In genomic region chr10:10947531-10947930, GRCm38 (mm10) we compare ENCODE assay signal across 21 mouse cellular contexts.
DNase-seq lines count a peak whose midpoint lies in the region; ATAC-seq lines count a peak whose summit lies in the region.
"Had no signal": no experiment of that assay in that cellular context is flagged by ENCODE, and none has a peak within 500 bp of the region (broad histone marks: within the 10 kb centered on the region; RNA-seq: fewer than 3 reads in every experiment).

No protein-coding gene starts in this region.

- DNase-seq in frontal cortex, postnatal 36 days (ENCODE audit: low spot score in 2 of 2), result no peak
- DNase-seq in layer of hippocampus, adult 9-11 months, result peak; percentile 51
- no peak for DNase-seq in layer of hippocampus, postnatal 14 days (ENCODE audit: low spot score in 2 of 2)
- peak; percentile 66 for DNase-seq in brain, adult 2 months (ENCODE audit: low read depth, low spot score)
- DNase-seq: adrenal gland, adult 8-10 months; adrenal gland, postnatal 14 days; adrenal gland, postnatal 36 days; B cell, adult 2 months; cerebellum, adult 11 months; cerebellum, adult 18-20 months; cerebellum, adult 8-10 months; cerebellum, adult 9-11 months; cerebellum, postnatal 14 days; cerebellum, postnatal 36 days; embryo, embryonic 11 days had no signal

- ATAC-seq in frontal cortex, adult (ENCODE audit: low TSS enrichment), result peak; percentile 20; the same call in 1 of the 2 replicates
- ATAC-seq: activated CD4-positive, CD25-positive, alpha-beta regulatory T cell, adult 4 months; CD4-positive, CD25-positive, alpha-beta regulatory T cell, adult 4 months; forebrain, embryonic 14.5 days; forebrain, embryonic 16.5 days; Patski had no signal

Comparison
In these comparisons a context has a peak if more than half of its experiments do, and no peak if none do; other contexts are left out.
1. DNase-seq: peak in layer of hippocampus, adult 9-11 months (single experiment) and brain, adult 2 months (single experiment); none in frontal cortex, postnatal 36 days (0 of 2) and layer of hippocampus, postnatal 14 days (0 of 2).